Mouse (Mus musculus): ENCODE measurements around the gene Fam163a.

GRCm38 (mm10) chr1:156218573-156218972, 13.7 kb upstream of the Fam163a start:
- TF ChIP-seq MYOD1 (IDR thresholded peaks at IDR 0.05; ENCODE audit: control insufficient read depth, insufficient read length, low read depth) = no peak
- no peak for TF ChIP-seq CTCF (IDR thresholded peaks at IDR 0.05; ENCODE audit: control insufficient read depth, insufficient read depth, insufficient read length)

All from C2C12 (cell line).